Mouse (Mus musculus) MEL (cell line): ENCODE measurements around the gene Pxmp2. TPM values are rescaled to one million over a fixed set of nuclear protein-coding genes. Genes with fewer than 3 reads are reported as not detected.

ENCODE experiments used
- DNase-seq: peaks from one replicate; pipeline ENCODE4 v3.0.0; 2011; ENCODE audit warnings: low read depth, low spot score
- H3K27ac ChIP-seq: 2 replicates; pipeline ENCODE4 v1.5.1; 2012; ENCODE audit warnings: low read depth, mild to moderate bottlenecking, control low read depth, low read length, moderate library complexity; ENCODE audit not compliant: control insufficient read depth
- H3K27me3 ChIP-seq, 2 experiments: fragments of 150-350 bp in 1 of 2; sonication (generic) in 1 of 2; 2 replicates each; pipeline ENCODE4 v1.6.1; 2012; ENCODE audit warnings: low read length in 2 of 2, mild to moderate bottlenecking in 2 of 2, improper control_type of control experiment in 1 of 2, moderate library complexity in 1 of 2; ENCODE audit not compliant: insufficient read depth in 2 of 2, control insufficient read depth in 1 of 2
- H3K36me3 ChIP-seq, 2 experiments: 2 replicates each; pipeline ENCODE4 v1.6.1; 2012 to 2014; ENCODE audit warnings: low read length in 2 of 2, improper control_type of control experiment in 1 of 2, inconsistent platforms in 1 of 2, mild to moderate bottlenecking in 1 of 2; ENCODE audit not compliant: insufficient read depth in 2 of 2, control insufficient read depth in 1 of 2
- H3K4me1 ChIP-seq, 2 experiments: fragments of 150-350 bp in 1 of 2; sonication (generic) in 1 of 2; 2 replicates each; pipeline ENCODE4 v1.6.1; 2012; ENCODE audit warnings: low read length in 2 of 2, improper control_type of control experiment in 1 of 2, mild to moderate bottlenecking in 1 of 2; ENCODE audit not compliant: insufficient read depth in 2 of 2, control insufficient read depth in 1 of 2
- H3K4me3 ChIP-seq, 2 experiments: fragments of 150-350 bp in 1 of 2; sonication (generic) in 1 of 2; 2 replicates each; pipeline ENCODE4 v1.5.1; 2012; ENCODE audit warnings: low read depth in 2 of 2, low read length in 2 of 2, mild to moderate bottlenecking in 2 of 2, moderate library complexity in 2 of 2, control low read depth in 1 of 2, improper control_type of control experiment in 1 of 2; ENCODE audit not compliant: control insufficient read depth in 1 of 2, insufficient read depth in 1 of 2
- H3K79me2 ChIP-seq: 2 replicates; pipeline ENCODE4 v1.6.1; 2012; ENCODE audit warnings: mild to moderate bottlenecking, low read length, moderate library complexity; ENCODE audit not compliant: control insufficient read depth, poor library complexity, insufficient read depth
- H3K9ac ChIP-seq: 2 replicates; pipeline ENCODE4 v1.6.1; 2012; ENCODE audit warnings: low read depth, mild to moderate bottlenecking, control low read depth, low read length, moderate library complexity; ENCODE audit not compliant: control insufficient read depth, poor library complexity, severe bottlenecking
- H3K9me3 ChIP-seq: fragments of 150-350 bp; sonication (generic); replicated peaks from 2 replicates; pipeline ENCODE4 v1.6.1; 2012; ENCODE audit warnings: mild to moderate bottlenecking, low read length, improper control_type of control experiment, moderate library complexity; ENCODE audit not compliant: insufficient read depth
- BHLHE40 ChIP-seq: IDR thresholded peaks from 2 replicates; pipeline ENCODE4 v1.6.1; 2012; ENCODE audit warnings: low read depth, mild to moderate bottlenecking, inconsistent platforms, low read length, improper control_type of control experiment, borderline replicate concordance
- CTCF ChIP-seq, 3 experiments: IDR thresholded peaks in 2 of 3; conservative IDR thresholded peaks in 1 of 3; 2 replicates each; pipeline ENCODE4 v1.5.1; 2011 to 2012; ENCODE audit warnings: low read length in 3 of 3, low read depth in 2 of 3, mild to moderate bottlenecking in 2 of 3, improper control_type of control experiment in 1 of 3, inconsistent platforms in 1 of 3, mixed read lengths in 1 of 3, moderate library complexity in 1 of 3; ENCODE audit not compliant: control insufficient read depth in 1 of 3, insufficient read depth in 1 of 3, poor library complexity in 1 of 3, severe bottlenecking in 1 of 3
- E2F4 ChIP-seq: IDR thresholded peaks from 2 replicates; pipeline ENCODE4 v1.6.1; 2011; ENCODE audit warnings: low read depth, low read length, improper control_type of control experiment, borderline replicate concordance
- ELF1 ChIP-seq: IDR thresholded peaks from 2 replicates; pipeline ENCODE4 v1.6.1; 2014; ENCODE audit warnings: low read depth, mild to moderate bottlenecking, inconsistent platforms, low read length, improper control_type of control experiment, moderate library complexity
- EP300 ChIP-seq, 2 experiments: IDR thresholded peaks; 2 replicates each; pipeline ENCODE4 v1.6.1; 2011; ENCODE audit warnings: improper control_type of control experiment in 2 of 2, low read length in 2 of 2, low read depth in 1 of 2, mild to moderate bottlenecking in 1 of 2
- GABPA ChIP-seq: IDR thresholded peaks from 2 replicates; pipeline ENCODE4 v1.6.1; 2012; ENCODE audit warnings: low read depth, mild to moderate bottlenecking, inconsistent platforms, low read length, improper control_type of control experiment, moderate library complexity
- GATA1 ChIP-seq: IDR thresholded peaks from 2 replicates; pipeline ENCODE4 v1.6.1; 2011; ENCODE audit warnings: low read depth, low read length, improper control_type of control experiment
- HCFC1 ChIP-seq: IDR thresholded peaks from 2 replicates; pipeline ENCODE4 v1.6.1; 2012; ENCODE audit warnings: low read depth, mild to moderate bottlenecking, inconsistent platforms, low read length, improper control_type of control experiment, moderate library complexity
- MAX ChIP-seq: IDR thresholded peaks from 2 replicates; pipeline ENCODE4 v1.6.1; 2011; ENCODE audit warnings: low read length, improper control_type of control experiment
- MEF2A ChIP-seq: IDR thresholded peaks from 2 replicates; pipeline ENCODE4 v1.6.1; 2014; ENCODE audit warnings: low read depth, mild to moderate bottlenecking, inconsistent platforms, low read length, improper control_type of control experiment; ENCODE audit not compliant: poor library complexity, insufficient replicate concordance, severe bottlenecking; ENCODE audit errors: extremely low read depth
- MXI1 ChIP-seq: IDR thresholded peaks from 2 replicates; pipeline ENCODE4 v1.6.1; 2011; ENCODE audit warnings: mild to moderate bottlenecking, low read depth, low read length, improper control_type of control experiment
- MYC ChIP-seq: IDR thresholded peaks from 2 replicates; pipeline ENCODE4 v1.6.1; 2011; ENCODE audit warnings: low read depth, mild to moderate bottlenecking, low read length, improper control_type of control experiment, moderate library complexity
- POLR2A ChIP-seq, 2 experiments: IDR thresholded peaks; 2 replicates each; pipeline ENCODE4 v1.6.1; 2011 to 2012; ENCODE audit warnings: low read length in 2 of 2, mild to moderate bottlenecking in 2 of 2, control low read depth in 1 of 2, improper control_type of control experiment in 1 of 2, low read depth in 1 of 2, moderate library complexity in 1 of 2; ENCODE audit not compliant: control insufficient read depth in 1 of 2, insufficient read depth in 1 of 2, poor library complexity in 1 of 2
- POLR2AphosphoS2 ChIP-seq: IDR thresholded peaks from 2 replicates; pipeline ENCODE4 v1.6.1; 2011; ENCODE audit warnings: low read length, improper control_type of control experiment
- POLR2AphosphoS5 ChIP-seq: IDR thresholded peaks from 2 replicates; pipeline ENCODE4 v1.6.1; 2012; ENCODE audit warnings: low read depth, borderline replicate concordance, mild to moderate bottlenecking, inconsistent platforms, low read length, moderate library complexity, mixed read lengths
- RAD21 ChIP-seq: IDR thresholded peaks from 2 replicates; pipeline ENCODE4 v1.6.1; 2011; ENCODE audit warnings: mild to moderate bottlenecking, low read depth, low read length, improper control_type of control experiment
- RCOR1 ChIP-seq: IDR thresholded peaks from 2 replicates; pipeline ENCODE4 v1.6.1; 2012; ENCODE audit warnings: low read depth, mild to moderate bottlenecking, inconsistent platforms, low read length, improper control_type of control experiment
- SIN3A ChIP-seq: IDR thresholded peaks from 2 replicates; pipeline ENCODE4 v1.6.1; 2012; ENCODE audit warnings: low read length, improper control_type of control experiment, inconsistent platforms
- TAL1 ChIP-seq: IDR thresholded peaks from 2 replicates; pipeline ENCODE4 v1.6.1; 2012; ENCODE audit warnings: mild to moderate bottlenecking, inconsistent platforms, low read length, moderate library complexity, mixed read lengths
- TBP ChIP-seq: IDR thresholded peaks from 2 replicates; pipeline ENCODE4 v1.8.0; 2011; ENCODE audit warnings: low read depth, low read length, improper control_type of control experiment
- TCF12 ChIP-seq: IDR thresholded peaks from 2 replicates; pipeline ENCODE4 v1.6.1; 2014; ENCODE audit warnings: low read depth, mild to moderate bottlenecking, inconsistent platforms, low read length, improper control_type of control experiment, moderate library complexity
- UBTF ChIP-seq: IDR thresholded peaks from 2 replicates; pipeline ENCODE4 v1.6.1; 2012; ENCODE audit warnings: low read depth, mild to moderate bottlenecking, inconsistent platforms, low read length, improper control_type of control experiment, moderate library complexity, borderline replicate concordance; ENCODE audit not compliant: insufficient read depth
- USF1 ChIP-seq: IDR thresholded peaks from 2 replicates; pipeline ENCODE4 v1.6.1; 2014; ENCODE audit warnings: low read depth, mild to moderate bottlenecking, inconsistent platforms, low read length, improper control_type of control experiment, moderate library complexity
- USF2 ChIP-seq, 2 experiments: IDR thresholded peaks; 2 replicates each; pipeline ENCODE4 v1.6.1; 2011 to 2012; ENCODE audit warnings: improper control_type of control experiment in 2 of 2, low read length in 2 of 2, borderline replicate concordance in 1 of 2, inconsistent platforms in 1 of 2, low read depth in 1 of 2, mild to moderate bottlenecking in 1 of 2; ENCODE audit not compliant: insufficient read depth in 1 of 2
- ZC3H11A ChIP-seq: IDR thresholded peaks from 2 replicates; pipeline ENCODE4 v1.6.1; 2012; ENCODE audit warnings: low read depth, mild to moderate bottlenecking, inconsistent platforms, low read length, improper control_type of control experiment
- ZKSCAN1 ChIP-seq: IDR thresholded peaks from 2 replicates; pipeline ENCODE4 v1.6.1; 2012; ENCODE audit warnings: low read depth, mild to moderate bottlenecking, inconsistent platforms, low read length, improper control_type of control experiment, moderate library complexity
- ZNF384 ChIP-seq: IDR thresholded peaks from 2 replicates; pipeline ENCODE4 v1.6.1; 2012; ENCODE audit warnings: low read depth, mild to moderate bottlenecking, inconsistent platforms, low read length, improper control_type of control experiment
- polyA plus RNA-seq, 2 experiments: library from polyadenylated mRNA; stranded (reverse) in 1 of 2; unstranded in 1 of 2; fragments of >175 nt in 1 of 2; fragments of >200 nt in 1 of 2; gene quantifications; 2 replicates each; pipeline versions ENCODE4 v1.2.1 to v1.2.4; 2012; ENCODE audit warnings: low replicate concordance in 2 of 2, low read depth in 1 of 2; ENCODE audit not compliant: insufficient read length in 2 of 2, insufficient read depth in 1 of 2, missing spikeins in 1 of 2
- total RNA-seq: library from RNA; depleted of rRNA; stranded (reverse); fragments of 300-350 nt; gene quantifications from 2 replicates; pipeline ENCODE4 v1.2.3, GENCODE M21; 2012

Pxmp2 gene
- total and polyA plus RNA-seq, 3 experiments = 8.4 to 15.2 TPM; not detected in 1

DNA sequence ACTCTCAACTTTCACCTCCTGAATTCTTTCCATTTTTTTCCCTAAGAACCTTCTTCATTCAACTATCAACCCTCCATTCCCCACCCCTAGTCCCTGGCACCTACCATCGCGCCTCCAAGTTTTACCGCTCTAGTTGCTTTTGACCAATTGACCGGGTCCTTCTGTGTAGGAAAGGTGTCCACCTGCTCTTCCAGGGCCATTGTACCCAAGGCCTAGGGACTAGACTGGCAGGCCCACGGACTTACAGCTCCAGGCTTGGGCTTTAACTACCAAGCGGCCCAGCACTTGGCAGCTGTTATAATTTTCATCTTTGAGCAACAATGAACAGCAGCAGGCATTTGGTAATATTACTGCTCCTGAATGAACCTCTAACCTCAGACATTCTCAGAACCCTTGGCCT, 15.7 kb downstream of the Pxmp2 start:
- Histone ChIP-seq H3K4me3 (no peak overlapping the region), H3K4me1 (peaks cover 6 to 21% of the 10 kb centered on the region in 2 experiments)
- TF ChIP-seq TBP = no peak
- TF ChIP-seq E2F4 = no peak
- TF ChIP-seq MEF2A = no peak
- TF ChIP-seq BHLHE40 = no peak
- no peak for TF ChIP-seq POLR2AphosphoS5
- TF ChIP-seq RAD21 = no peak
- TF ChIP-seq MAX = no peak
- no peak for TF ChIP-seq RCOR1
- TF ChIP-seq TAL1 = no peak

DNA sequence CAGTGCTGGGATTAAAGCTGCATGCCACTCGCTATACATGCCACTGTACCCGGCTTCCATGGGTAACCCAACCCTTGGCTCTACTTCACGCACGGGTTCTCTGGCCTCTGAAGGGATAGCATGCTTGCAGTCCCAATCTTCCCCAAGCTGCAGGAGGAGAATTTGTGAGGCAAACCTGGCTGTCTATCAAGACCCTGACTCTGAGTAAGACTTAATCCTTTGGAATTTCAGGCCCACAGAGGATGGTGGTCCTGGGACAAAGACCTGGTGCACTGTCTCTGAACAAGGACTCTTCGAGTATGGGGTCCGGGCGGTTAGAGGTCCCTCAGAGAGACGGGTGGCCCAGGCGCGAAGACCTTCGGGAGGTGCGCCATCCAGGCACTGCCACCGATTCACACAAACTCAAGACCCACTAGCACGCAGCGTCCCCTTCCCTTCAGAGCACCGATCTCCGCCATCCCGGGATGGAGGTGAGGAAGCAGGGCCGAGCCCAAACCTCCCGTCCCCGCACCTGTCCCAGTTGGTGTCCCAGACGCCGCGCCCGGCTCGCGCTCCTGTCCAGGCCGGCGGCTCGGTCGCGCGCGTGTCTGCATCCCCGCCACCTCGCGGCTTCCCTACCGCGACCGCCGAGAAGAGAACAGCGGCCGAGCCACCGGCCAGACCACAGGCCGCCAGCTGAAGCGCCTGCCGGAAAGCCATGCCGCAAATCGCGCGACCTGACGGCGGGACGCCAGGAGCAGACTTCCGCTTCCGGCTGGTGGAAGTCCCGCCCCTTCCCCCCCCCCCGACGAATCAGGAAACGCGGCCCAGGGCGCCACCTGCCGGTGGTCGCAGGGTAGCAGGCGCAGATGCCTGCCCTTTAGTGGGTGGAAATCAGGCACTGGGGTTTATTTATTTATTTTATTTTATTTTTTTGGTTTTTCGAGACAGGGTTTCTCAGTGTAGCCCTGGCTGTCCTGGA, 16.6 kb downstream of the Pxmp2 start, which contains the start of gene Pgam5:
Gene Pgam5 (minus strand): TSS at position 773 of the 961 bp plus-strand sequence.
- Histone ChIP-seq H3K9me3 (no peaks in the 10 kb centered on the region), H3K4me1 (peaks cover 3 to 18% of the 10 kb centered on the region in 2 experiments; a peak in 3 of 4 replicates), H3K79me2 (peaks cover 25% of the 10 kb centered on the region), H3K4me3 (peak within 1 kb of the TSS; percentile 94 to 99), H3K9ac (peak within 1 kb of the TSS; percentile 93), H3K27ac (peak within 1 kb of the TSS; percentile 47), H3K36me3 (peaks cover 6 to 18% of the 10 kb centered on the region in 2 experiments), H3K27me3 (no peaks in the 10 kb centered on the region)
- peak; percentile 95 for DNase-seq
- peak; percentile 41 to 86 (median 74) for TF ChIP-seq CTCF (IDR thresholded peaks at IDR 0.05 in 2 of 3, conservative IDR thresholded peaks at IDR 0.05 in 1 of 3; ENCODE audit: control insufficient read depth in 1 of 3, insufficient read depth in 1 of 3, low read depth in 2 of 3, low read length in 3 of 3, poor library complexity in 1 of 3, severe bottlenecking in 1 of 3)
- TF ChIP-seq HCFC1 = peak; percentile 87
- TF ChIP-seq RCOR1 = no peak
- TF ChIP-seq POLR2AphosphoS2 = peak; percentile 92
- TF ChIP-seq POLR2A (IDR thresholded peaks at IDR 0.05; ENCODE audit: control insufficient read depth in 1 of 2, insufficient read depth in 1 of 2, low read depth in 1 of 2, low read length in 2 of 2, poor library complexity in 1 of 2) = peak; percentile 84 to 85
- peak; percentile 30; the same call in 1 of the 2 replicates for TF ChIP-seq MYC
- TF ChIP-seq BHLHE40 = peak; percentile 40; the same call in 1 of the 2 replicates
- TF ChIP-seq USF2 (IDR thresholded peaks at IDR 0.05; ENCODE audit: borderline replicate concordance in 1 of 2, insufficient read depth in 1 of 2, low read depth in 1 of 2, low read length in 2 of 2) = no peak
- peak; percentile 25; the same call in 1 of the 2 replicates for TF ChIP-seq USF1
- TF ChIP-seq TCF12 = peak; percentile 61
- TF ChIP-seq GABPA = no peak
- peak; percentile 91 for TF ChIP-seq ELF1
- TF ChIP-seq ZC3H11A = no peak
- no peak for TF ChIP-seq E2F4
- no peak for TF ChIP-seq POLR2AphosphoS5
- no peak for TF ChIP-seq GATA1
- peak; percentile 89 for TF ChIP-seq SIN3A
- TF ChIP-seq EP300 (IDR thresholded peaks at IDR 0.05; ENCODE audit: low read depth in 1 of 2, low read length in 2 of 2) = 0 out of 4 replicates have a peak, but pooled peaks of 1 of the 2 experiments have one; percentile 15
- no peak for TF ChIP-seq UBTF
- peak; percentile 89 for TF ChIP-seq MXI1
- TF ChIP-seq TAL1 = no peak
- peak; percentile 93 for TF ChIP-seq ZNF384
- no peak for TF ChIP-seq ZKSCAN1
- TF ChIP-seq TBP = peak; percentile 39; the same call in 1 of the 2 replicates

More for the DNA sequence above, 15.7 kb downstream of the Pxmp2 start:
- H3K27me3 ChIP-seq = no peaks in the 10 kb centered on the region
- H3K9ac ChIP-seq = no peak overlapping the region
- DNase-seq = no peak
- H3K27ac ChIP-seq = no peak overlapping the region
- H3K79me2 ChIP-seq = peaks cover 25% of the 10 kb centered on the region
- no peaks in the 10 kb centered on the region for H3K9me3 ChIP-seq
- peaks cover 3 to 26% of the 10 kb centered on the region in 2 experiments for H3K36me3 ChIP-seq
